Mouse (Mus musculus) stomach, embryonic 16.5 days (tissue): ENCODE results near the gene Mtcl1. TPM values are rescaled to one million over a fixed set of nuclear protein-coding genes. Genes with fewer than 3 reads are reported as not detected.

Experiments
- ATAC-seq: fragments of 200-750 bp; cut with Nextera tagmentation; 2 replicates; pipeline ENCODE4 v1.8.0; 2017; ENCODE audit warnings: moderate number of reproducible peaks, moderate TSS enrichment; ENCODE audit not compliant: insufficient read depth, low FRiP score
- H3K27ac ChIP-seq: fragments of 300-500 bp; sonication (generic); 2 replicates; pipeline ENCODE4 v1.5.1; 2014; ENCODE audit warnings: low read length
- H3K27me3 ChIP-seq: fragments of 300-500 bp; sonication (generic); 2 replicates; pipeline ENCODE4 v1.6.1; 2014; ENCODE audit warnings: low read length, control low read depth, mixed read lengths; ENCODE audit not compliant: control insufficient read depth, insufficient read depth
- H3K36me3 ChIP-seq: fragments of 300-500 bp; sonication (generic); 2 replicates; pipeline ENCODE4 v1.6.1; 2014; ENCODE audit warnings: low read length; ENCODE audit not compliant: control insufficient read depth, insufficient read depth
- H3K4me1 ChIP-seq: fragments of 300-500 bp; sonication (generic); 2 replicates; pipeline ENCODE4 v1.6.1; 2014; ENCODE audit warnings: low read length, control low read depth, mixed read lengths; ENCODE audit not compliant: control insufficient read depth, insufficient read depth
- H3K4me2 ChIP-seq: fragments of 300-500 bp; sonication (generic); 2 replicates; pipeline ENCODE4 v1.6.1; 2014; ENCODE audit warnings: low read depth, low read length, mixed read lengths
- H3K4me3 ChIP-seq: fragments of 300-500 bp; sonication (generic); replicated peaks from 2 replicates; pipeline ENCODE4 v1.5.1; 2014; ENCODE audit warnings: mild to moderate bottlenecking, low read length
- H3K9ac ChIP-seq: fragments of 300-500 bp; sonication (generic); 2 replicates; pipeline ENCODE4 v1.6.1; 2014; ENCODE audit warnings: low read length
- H3K9me3 ChIP-seq: fragments of 300-500 bp; sonication (generic); replicated peaks from 2 replicates; pipeline ENCODE4 v1.6.1; 2016; ENCODE audit warnings: low read length, control low read depth; ENCODE audit not compliant: control insufficient read depth
- WGBS: fragments of 180-500 bp; shearing (Covaris S2); extraction: QIAGEN DNeasy Blood & Tissue Kit; methylation state at CpG from one replicate; pipeline ENCODE4 v1.1.7; 2014; 5-methylcytosine and 5-hydroxymethylcytosine counted together
- polyA plus RNA-seq: library from polyadenylated mRNA; unstranded; fragments of >200 nt; fragmentation: Nextera tagmentation; extraction: Ambion mirVana; gene quantifications from 2 replicates; pipeline ENCODE4 v1.2.1, GENCODE M21; 2015

Gene Mtcl1
- polyA plus RNA-seq, 1 experiment from 2014 or later, result 6.1 TPM

- Histone ChIP-seq H3K27ac (peak overlapping the region; percentile 60), H3K36me3 (no peaks in the 10 kb centered on the region), H3K9me3 (no peaks in the 10 kb centered on the region), H3K4me2 (0 out of 2 replicates have a peak overlapping the region, but pooled peaks have one; percentile 1), H3K9ac (peak overlapping the region; percentile 23; the same call in 1 of the 2 replicates), H3K4me1 (peaks cover 36% of the 10 kb centered on the region), H3K27me3 (no peaks in the 10 kb centered on the region), H3K4me3 (no peak overlapping the region)
- no peak for ATAC-seq
- WGBS, result 50% methylated on average over 7 of the region's 7 CpGs
Measured at GRCm38 (mm10) chr17:66405601-66406000, 43.9 kb downstream of the Mtcl1 start.

- H3K27ac ChIP-seq, result peak overlapping the region; percentile 60
- H3K4me2 ChIP-seq, result 0 out of 2 replicates have a peak overlapping the region, but pooled peaks have one; percentile 1
Measured at GRCm38 (mm10) chr17:66404883-66405590, 44.5 kb downstream of the Mtcl1 start.

GRCm38 (mm10) chr17:66402791-66403470 lies 46.6 kb downstream of the Mtcl1 start:
- ATAC-seq, result no peak
- 31% methylated on average over 6 of the region's 6 CpGs for WGBS
- H3K27me3 ChIP-seq, result no peaks in the 10 kb centered on the region
- H3K9ac ChIP-seq, result no peak overlapping the region
- H3K27ac ChIP-seq, result no peak overlapping the region
- H3K9me3 ChIP-seq, result no peaks in the 10 kb centered on the region
- H3K4me3 ChIP-seq, result no peak overlapping the region
- peaks cover 21% of the 10 kb centered on the region for H3K4me1 ChIP-seq
- no peaks in the 10 kb centered on the region for H3K36me3 ChIP-seq
- no peak overlapping the region for H3K4me2 ChIP-seq

More at GRCm38 (mm10) chr17:66404883-66405590, 44.5 kb downstream of the Mtcl1 start:
- ATAC-seq, result no peak
- no peaks in the 10 kb centered on the region for H3K9me3 ChIP-seq
- H3K9ac ChIP-seq, result peak overlapping the region; percentile 23
- H3K4me3 ChIP-seq, result no peak overlapping the region
- no peaks in the 10 kb centered on the region for H3K27me3 ChIP-seq
- peaks cover 35% of the 10 kb centered on the region for H3K4me1 ChIP-seq
- 22% methylated on average over 10 of the region's 10 CpGs for WGBS
- no peaks in the 10 kb centered on the region for H3K36me3 ChIP-seq

DNA sequence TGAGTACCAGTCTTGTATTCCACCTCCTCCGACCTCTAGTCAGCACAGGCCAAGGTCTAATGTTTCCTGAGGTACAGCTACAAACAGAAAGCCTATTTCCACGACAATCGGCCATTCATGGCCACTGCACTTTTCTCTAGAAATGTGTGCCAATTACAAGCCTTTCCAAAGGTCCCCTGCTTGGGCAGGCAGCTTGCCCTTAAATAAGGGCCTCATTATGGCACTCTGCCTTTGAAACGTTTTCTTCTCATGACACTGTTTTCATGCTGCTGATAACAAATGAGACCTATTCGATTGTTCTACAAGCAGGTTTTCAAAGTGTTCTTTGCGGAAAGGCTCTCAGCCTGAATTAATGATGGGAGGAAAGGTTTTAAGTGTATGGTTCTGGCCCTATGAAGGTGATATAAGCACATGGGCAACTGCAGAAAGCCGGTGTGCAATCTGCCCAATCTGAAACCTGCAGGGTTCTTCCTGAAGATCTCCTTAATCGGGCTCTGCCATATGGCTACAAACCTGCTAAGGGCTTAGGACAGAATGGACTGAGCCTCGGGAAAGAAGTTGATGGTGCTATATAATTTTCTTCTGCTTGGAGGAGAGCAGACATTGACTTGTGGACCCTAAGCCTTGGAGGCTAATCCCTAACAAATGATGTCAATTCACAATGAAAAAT lies 47.8 kb downstream of the Mtcl1 start:
- H3K27ac ChIP-seq, result peak overlapping the region; percentile 57
- H3K27me3 ChIP-seq, result no peaks in the 10 kb centered on the region
- no peak overlapping the region for H3K9ac ChIP-seq
- no peak for ATAC-seq
- H3K4me2 ChIP-seq, result no peak overlapping the region
- no peaks in the 10 kb centered on the region for H3K9me3 ChIP-seq
- no peak overlapping the region for H3K4me3 ChIP-seq
- WGBS, result 57% methylated on average over 9 of the region's 9 CpGs
- H3K36me3 ChIP-seq, result no peaks in the 10 kb centered on the region
- peaks cover 17% of the 10 kb centered on the region for H3K4me1 ChIP-seq

GRCm38 (mm10) chr17:66399780-66400179 lies 49.8 kb downstream of the Mtcl1 start:
- H3K9me3 ChIP-seq, result no peaks in the 10 kb centered on the region; the same call in 1 of the 2 replicates
- peaks cover 9% of the 10 kb centered on the region for H3K4me1 ChIP-seq
- H3K36me3 ChIP-seq, result 0 out of 2 replicates have a peak, but pooled peaks cover 6% of the 10 kb centered on the region
- 53% methylated on average over 4 of the region's 4 CpGs for WGBS
- H3K4me3 ChIP-seq, result no peak overlapping the region
- no peak overlapping the region for H3K9ac ChIP-seq
- H3K4me2 ChIP-seq, result no peak overlapping the region
- H3K27ac ChIP-seq, result peak overlapping the region; percentile 59; the same call in 1 of the 2 replicates
- peak; percentile 73; the same call in 1 of the 2 replicates for ATAC-seq
- no peaks in the 10 kb centered on the region for H3K27me3 ChIP-seq

DNA sequence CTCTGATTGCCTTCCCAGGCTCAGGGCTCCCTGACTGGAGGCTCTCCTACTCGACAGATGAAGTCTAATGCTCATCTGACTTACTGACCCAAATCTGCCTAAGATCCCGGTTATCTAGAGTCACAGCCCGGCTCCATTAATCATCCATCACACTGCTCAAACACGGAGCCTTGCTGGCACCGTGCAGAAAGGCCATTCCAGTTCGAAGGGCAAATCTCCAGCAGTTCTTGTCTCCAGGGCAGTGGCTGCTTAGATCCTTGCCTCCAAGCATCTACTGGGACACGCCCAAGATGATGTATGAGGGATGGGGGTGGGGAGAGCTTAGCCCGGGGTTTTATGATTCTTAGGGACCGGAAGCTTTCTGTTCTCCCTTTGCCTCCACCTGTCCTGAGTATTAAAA lies 55.0 kb downstream of the Mtcl1 start:
- H3K27me3 ChIP-seq, result no peaks in the 10 kb centered on the region
- 14% methylated on average over 9 of the region's 9 CpGs for WGBS
- no peak overlapping the region for H3K27ac ChIP-seq
- no peak; the same call in 1 of the 2 replicates for ATAC-seq
- peaks cover 3% of the 10 kb centered on the region; the same call in 1 of the 2 replicates for H3K4me1 ChIP-seq
- H3K4me3 ChIP-seq, result no peak overlapping the region
- 0 out of 2 replicates have a peak, but pooled peaks cover 6% of the 10 kb centered on the region for H3K36me3 ChIP-seq
- H3K9me3 ChIP-seq, result no peaks in the 10 kb centered on the region; the same call in 1 of the 2 replicates
- H3K9ac ChIP-seq, result no peak overlapping the region
- H3K4me2 ChIP-seq, result no peak overlapping the region

DNA sequence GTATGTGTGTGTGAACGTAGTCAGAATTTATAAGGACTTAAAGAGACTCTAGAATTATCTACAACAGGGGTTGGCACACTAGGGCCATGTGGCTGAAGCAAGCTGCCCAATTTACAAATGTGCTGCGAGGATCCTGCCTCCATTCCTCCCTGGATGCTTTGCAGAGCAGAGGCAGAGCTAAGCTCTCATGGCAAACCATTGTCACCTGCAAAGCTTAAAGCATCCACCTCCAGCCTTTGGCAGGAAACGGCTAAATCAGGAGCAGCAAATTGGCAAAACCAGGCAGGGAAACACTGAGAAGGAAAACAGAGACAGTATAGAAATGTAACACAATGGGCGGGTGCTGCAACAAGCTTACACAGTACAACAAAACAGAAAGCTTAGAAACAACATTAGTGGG lies 61.2 kb downstream of the Mtcl1 start:
- Histone ChIP-seq H3K4me2 (no peak overlapping the region), H3K9ac (no peak overlapping the region), H3K36me3 (no peaks in the 10 kb centered on the region), H3K27me3 (no peaks in the 10 kb centered on the region), H3K27ac (no peak overlapping the region), H3K9me3 (no peaks in the 10 kb centered on the region), H3K4me1 (no peaks in the 10 kb centered on the region), H3K4me3 (no peak overlapping the region)
- ATAC-seq, result no peak
- 81% methylated on average over 4 of the region's 4 CpGs for WGBS

- WGBS, result 72% methylated on average over 6 of the region's 6 CpGs
Measured at GRCm38 (mm10) chr17:66381338-66381737, 68.2 kb downstream of the Mtcl1 start.

More at GRCm38 (mm10) chr17:66381338-66381737, 68.2 kb downstream of the Mtcl1 start:
- no peak overlapping the region for H3K27ac ChIP-seq
- no peaks in the 10 kb centered on the region for H3K36me3 ChIP-seq
- no peaks in the 10 kb centered on the region for H3K27me3 ChIP-seq
- no peak for ATAC-seq
- no peak overlapping the region for H3K4me2 ChIP-seq
- H3K4me1 ChIP-seq, result no peaks in the 10 kb centered on the region
- H3K9ac ChIP-seq, result no peak overlapping the region
- H3K4me3 ChIP-seq, result no peak overlapping the region
- no peaks in the 10 kb centered on the region for H3K9me3 ChIP-seq
